Mouse (Mus musculus) kidney, adult 18-20 months (tissue): ENCODE results near the gene Rnf24.
A peak's percentile ranks its signal among the peaks of the same experiment; 100 is the strongest.

Experiments used
- DNase-seq: peaks from one replicate; pipeline ENCODE4 v3.0.0; 2021

Gene Rnf24

GRCm38 (mm10) chr2:131262213-131262672 lies 90.4 kb downstream of the Rnf24 start, which contains the start of gene Pank2:
Gene Pank2, plus strand, starts transcription at chr2:131262495.
- DNase-seq = peak; percentile 97

GRCm38 (mm10) chr2:131261481-131262212 lies 91.0 kb downstream of the Rnf24 start:
- no peak for DNase-seq

GRCm38 (mm10) chr2:131260544-131261307 lies 92.0 kb downstream of the Rnf24 start:
- DNase-seq = no peak

- DNase-seq = no peak
Observed at GRCm38 (mm10) chr2:131258693-131259092, 94.0 kb downstream of the Rnf24 start.

GRCm38 (mm10) chr2:131255738-131256137 lies 97.0 kb downstream of the Rnf24 start:
- no peak for DNase-seq

GRCm38 (mm10) chr2:131254329-131254713 lies 98.4 kb downstream of the Rnf24 start:
- no peak for DNase-seq

- DNase-seq = peak; percentile 80
Observed at GRCm38 (mm10) chr2:131253681-131254328, 98.9 kb downstream of the Rnf24 start.
